Mouse (Mus musculus): ENCODE measurements at regions not wholly inside any gene's neighbourhood (a gene's known extent, or its start where the extent isn't known, plus 50 kb on each side); places are given as distances from the start of the nearest gene placed in this dataset.

GRCm38 (mm10) chr8:113083976-113084375, 514.1 kb downstream of the Cntnap4 start:
- Histone ChIP-seq H3K36me3 (no peaks in the 10 kb centered on the region), H3K27me3 (ENCODE audit: low read depth, poor library complexity, severe bottlenecking) (no peaks in the 10 kb centered on the region), H3K4me3 (no peak overlapping the region), H3K4me1 (no peaks in the 10 kb centered on the region), H3K9me3 (replicated peaks) (no peaks in the 10 kb centered on the region), H3K27ac (no peak overlapping the region)
- WGBS: 92% methylated on average over 2 of the region's 2 CpGs
- no peak for DNase-seq (ENCODE audit: low spot score)

GRCm38 (mm10) chr8:113087586-113087985, 517.7 kb downstream of the Cntnap4 start:
- 93% methylated on average over 1 of the region's 1 CpGs for WGBS
- H3K36me3 ChIP-seq: no peaks in the 10 kb centered on the region
- H3K4me1 ChIP-seq: no peaks in the 10 kb centered on the region
- no peaks in the 10 kb centered on the region for H3K27me3 ChIP-seq (ENCODE audit: low read depth, poor library complexity, severe bottlenecking)
- no peaks in the 10 kb centered on the region for H3K9me3 ChIP-seq (replicated peaks)
- H3K4me3 ChIP-seq: no peak overlapping the region
- no peak overlapping the region for H3K27ac ChIP-seq
- DNase-seq (ENCODE audit: low spot score): no peak

DNA sequence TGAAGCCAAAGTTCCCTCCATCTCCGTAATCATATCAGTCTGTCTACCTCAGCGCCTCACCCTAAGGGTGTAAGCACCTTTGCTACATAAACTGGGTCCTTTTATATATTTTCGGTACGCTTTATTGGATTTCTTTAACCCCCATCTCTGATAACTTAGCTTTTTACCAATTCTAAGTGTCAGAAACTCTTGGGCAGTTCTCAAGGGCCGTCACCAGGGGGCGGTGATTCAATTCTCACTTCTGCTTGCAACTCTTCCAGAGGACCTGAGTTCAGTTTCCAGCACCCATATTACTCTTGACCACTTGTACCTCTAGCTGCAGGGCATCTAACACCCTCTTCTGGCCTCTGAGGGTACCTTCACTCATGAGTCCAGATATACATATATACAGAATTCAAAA, 523.7 kb upstream of the Mon1b start:
- Histone ChIP-seq H3K36me3 (no peaks in the 10 kb centered on the region), H3K27me3 (ENCODE audit: low read depth, poor library complexity, severe bottlenecking) (no peaks in the 10 kb centered on the region), H3K9me3 (replicated peaks) (no peaks in the 10 kb centered on the region), H3K27ac (no peak overlapping the region), H3K4me3 (no peak overlapping the region), H3K4me1 (no peaks in the 10 kb centered on the region)
- 68% methylated on average over 6 of the region's 6 CpGs for WGBS
- DNase-seq (ENCODE audit: low spot score): no peak

DNA sequence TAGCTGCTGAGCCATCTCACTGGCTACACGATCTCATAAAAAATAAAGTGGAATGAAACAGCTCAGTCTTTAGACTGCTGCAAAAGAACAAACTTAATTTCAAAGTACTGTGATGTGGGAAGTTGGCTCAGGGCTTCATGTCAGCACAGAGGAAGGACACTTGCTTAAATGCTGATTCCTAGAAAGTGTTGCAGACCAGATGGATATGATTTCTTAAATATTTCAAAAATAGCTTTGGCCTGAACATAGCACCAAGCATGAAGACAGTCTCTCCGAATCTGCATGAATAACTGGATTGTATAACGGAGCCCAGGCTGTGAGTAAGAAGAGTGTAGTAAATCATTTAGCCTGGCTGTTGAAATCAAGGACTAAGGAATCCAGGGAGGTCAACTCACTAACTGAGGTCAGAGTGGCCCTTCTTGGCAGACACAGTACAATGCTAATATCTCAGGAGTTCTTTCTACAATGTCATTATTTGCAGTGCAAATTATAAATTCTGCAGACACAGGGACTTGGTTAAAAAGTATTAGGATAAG, 521.2 kb upstream of the Mon1b start:
- no peaks in the 10 kb centered on the region for H3K36me3 ChIP-seq
- H3K27me3 ChIP-seq (ENCODE audit: low read depth, poor library complexity, severe bottlenecking): no peaks in the 10 kb centered on the region
- H3K9me3 ChIP-seq (replicated peaks): no peaks in the 10 kb centered on the region
- H3K27ac ChIP-seq: no peak overlapping the region
- H3K4me1 ChIP-seq: no peaks in the 10 kb centered on the region
- WGBS: 66% methylated on average over 3 of the region's 3 CpGs
- H3K4me3 ChIP-seq: no peak overlapping the region
- DNase-seq (ENCODE audit: low spot score): no peak

- Histone ChIP-seq H3K9me3 (replicated peaks) (no peaks in the 10 kb centered on the region), H3K27ac (no peak overlapping the region), H3K27me3 (ENCODE audit: low read depth, poor library complexity, severe bottlenecking) (no peaks in the 10 kb centered on the region), H3K4me3 (no peak overlapping the region), H3K4me1 (no peaks in the 10 kb centered on the region), H3K36me3 (no peaks in the 10 kb centered on the region)
- no peak for DNase-seq (ENCODE audit: low spot score)
- 86% methylated on average over 9 of the region's 9 CpGs for WGBS
Measured at GRCm38 (mm10) chr8:113117241-113117640, 518.1 kb upstream of the Mon1b start.

DNA sequence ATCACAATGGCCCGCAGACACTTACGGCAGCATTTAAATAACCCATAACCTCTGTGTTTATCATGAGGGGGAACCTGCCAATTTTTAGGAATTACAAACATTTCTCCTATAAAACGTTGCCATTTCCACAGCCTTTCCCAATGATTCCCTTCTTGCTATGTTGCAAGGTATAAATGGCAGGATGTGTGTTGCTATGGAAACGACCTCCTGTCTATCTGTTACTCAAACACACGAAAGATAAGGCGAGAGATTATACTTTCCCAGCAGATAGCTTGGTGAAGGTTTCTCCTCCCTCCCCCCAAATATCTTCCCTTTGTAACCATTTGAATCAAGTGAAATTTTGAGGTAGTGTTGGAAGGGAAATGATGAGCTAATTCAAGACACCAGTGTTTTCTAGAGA, 509.8 kb upstream of the Mon1b start:
- 84% methylated on average over 6 of the region's 6 CpGs for WGBS
- Histone ChIP-seq H3K27ac (no peak overlapping the region), H3K27me3 (ENCODE audit: low read depth, poor library complexity, severe bottlenecking) (no peaks in the 10 kb centered on the region), H3K36me3 (no peaks in the 10 kb centered on the region), H3K9me3 (replicated peaks) (no peaks in the 10 kb centered on the region), H3K4me3 (no peak overlapping the region), H3K4me1 (no peaks in the 10 kb centered on the region)
- no peak for DNase-seq (ENCODE audit: low spot score)

GRCm38 (mm10) chr8:113137361-113137760, 498.0 kb upstream of the Mon1b start:
- H3K9me3 ChIP-seq (replicated peaks): no peaks in the 10 kb centered on the region

GRCm38 (mm10) chr8:113140021-113140420, 495.4 kb upstream of the Mon1b start:
- Histone ChIP-seq H3K27ac (no peak overlapping the region), H3K27me3 (ENCODE audit: low read depth, poor library complexity, severe bottlenecking) (no peaks in the 10 kb centered on the region), H3K36me3 (no peaks in the 10 kb centered on the region), H3K4me3 (no peak overlapping the region), H3K9me3 (replicated peaks) (no peaks in the 10 kb centered on the region; the same call in 1 of the 2 replicates), H3K4me1 (no peaks in the 10 kb centered on the region)
- 81% methylated on average over 1 of the region's 1 CpGs for WGBS
- no peak for DNase-seq (ENCODE audit: low spot score)

More at GRCm38 (mm10) chr8:113137361-113137760, 498.0 kb upstream of the Mon1b start:
- H3K36me3 ChIP-seq: no peaks in the 10 kb centered on the region
- H3K27ac ChIP-seq: no peak overlapping the region
- H3K27me3 ChIP-seq (ENCODE audit: low read depth, poor library complexity, severe bottlenecking): no peaks in the 10 kb centered on the region
- H3K4me1 ChIP-seq: no peaks in the 10 kb centered on the region
- H3K4me3 ChIP-seq: no peak overlapping the region
- no peak for DNase-seq (ENCODE audit: low spot score)

- Histone ChIP-seq H3K4me1 (no peaks in the 10 kb centered on the region), H3K27ac (no peak overlapping the region), H3K9me3 (replicated peaks) (no peaks in the 10 kb centered on the region; the same call in 1 of the 2 replicates), H3K27me3 (ENCODE audit: low read depth, poor library complexity, severe bottlenecking) (no peaks in the 10 kb centered on the region), H3K36me3 (no peaks in the 10 kb centered on the region), H3K4me3 (no peak overlapping the region)
- 91% methylated on average over 1 of the region's 1 CpGs for WGBS
- DNase-seq (ENCODE audit: low spot score): no peak
Measured at GRCm38 (mm10) chr8:113141131-113141530, 494.3 kb upstream of the Mon1b start.

DNA sequence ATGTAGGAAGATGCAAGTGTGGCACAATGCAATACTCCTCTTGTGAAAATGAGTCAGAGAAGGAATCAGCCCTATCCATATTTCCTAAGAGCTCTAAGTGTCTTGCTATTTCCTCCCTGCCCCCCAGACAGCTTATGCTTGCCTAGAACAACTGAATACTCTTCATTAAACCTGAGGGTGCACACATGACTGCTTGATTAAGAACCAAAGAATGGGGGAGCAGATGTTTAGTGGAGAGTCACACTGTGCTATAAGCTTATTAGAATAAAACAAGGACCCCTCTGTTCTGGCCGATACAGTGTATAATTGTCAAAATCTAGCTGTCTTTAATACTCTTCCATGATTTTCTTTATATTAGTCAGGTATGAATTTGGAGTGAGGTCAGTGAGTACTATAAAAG, 458.8 kb upstream of the Mon1b start:
- H3K27me3 ChIP-seq (ENCODE audit: low read depth, poor library complexity, severe bottlenecking): no peaks in the 10 kb centered on the region
- H3K36me3 ChIP-seq: no peaks in the 10 kb centered on the region
- DNase-seq (ENCODE audit: low spot score): no peak
- H3K4me1 ChIP-seq: no peaks in the 10 kb centered on the region
- no peak overlapping the region for H3K27ac ChIP-seq
- 100% methylated on average over 1 of the region's 1 CpGs for WGBS
- H3K4me3 ChIP-seq: no peak overlapping the region
- H3K9me3 ChIP-seq (replicated peaks): no peaks in the 10 kb centered on the region

DNA sequence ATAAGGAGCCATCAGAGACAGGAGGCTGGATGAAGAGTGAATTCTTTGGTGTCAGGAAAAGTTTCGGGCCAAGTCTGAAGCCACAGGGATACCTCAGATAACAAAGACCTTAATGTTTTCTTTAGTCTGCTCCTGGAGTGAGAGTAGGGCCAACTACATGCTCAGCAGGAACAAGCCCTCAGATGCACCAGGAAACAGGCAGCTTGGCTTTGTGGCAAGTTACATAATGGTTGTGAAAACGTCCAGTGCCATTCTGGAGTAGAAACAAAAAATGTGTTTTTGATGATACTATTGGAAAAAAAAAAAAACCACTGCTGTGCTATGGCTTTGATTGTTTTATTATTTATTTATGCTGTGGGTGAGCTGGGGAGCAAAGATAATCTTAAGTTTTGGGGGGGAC, 452.2 kb upstream of the Mon1b start:
- Histone ChIP-seq H3K9me3 (replicated peaks) (no peaks in the 10 kb centered on the region), H3K4me1 (no peaks in the 10 kb centered on the region), H3K36me3 (no peaks in the 10 kb centered on the region), H3K27ac (no peak overlapping the region), H3K4me3 (no peak overlapping the region), H3K27me3 (ENCODE audit: low read depth, poor library complexity, severe bottlenecking) (no peaks in the 10 kb centered on the region)
- 51% methylated on average over 2 of the region's 2 CpGs for WGBS
- no peak for DNase-seq (ENCODE audit: low spot score)

- Histone ChIP-seq H3K4me1 (no peaks in the 10 kb centered on the region), H3K36me3 (no peaks in the 10 kb centered on the region), H3K4me3 (no peak overlapping the region), H3K27me3 (ENCODE audit: low read depth, poor library complexity, severe bottlenecking) (no peaks in the 10 kb centered on the region), H3K9me3 (replicated peaks) (no peaks in the 10 kb centered on the region), H3K27ac (no peak overlapping the region)
- no peak for DNase-seq (ENCODE audit: low spot score)
- 90% methylated on average over 1 of the region's 1 CpGs for WGBS
Measured at GRCm38 (mm10) chr8:113190537-113190936, 444.9 kb upstream of the Mon1b start.

DNA sequence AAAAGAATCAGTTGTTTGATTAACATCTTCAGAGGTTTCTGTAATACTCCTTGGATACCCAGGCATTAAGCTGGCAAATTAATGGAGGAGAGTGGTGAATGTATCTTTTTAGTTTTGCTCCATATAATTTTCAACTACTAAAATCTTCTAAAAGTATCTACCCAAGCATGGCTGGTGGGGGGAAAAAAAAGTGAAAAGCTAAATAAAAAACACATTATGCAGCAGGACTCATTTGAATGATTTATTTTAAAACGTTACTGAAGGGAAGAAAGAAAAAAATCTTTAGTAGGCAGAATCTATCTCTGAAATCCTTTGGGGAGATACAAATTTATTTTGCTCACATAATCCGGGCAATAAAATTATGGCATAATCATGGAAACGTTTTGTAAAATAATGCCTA, 443.9 kb upstream of the Mon1b start:
- no peak overlapping the region for H3K27ac ChIP-seq
- no peak overlapping the region for H3K4me3 ChIP-seq
- H3K4me1 ChIP-seq: no peaks in the 10 kb centered on the region
- no peaks in the 10 kb centered on the region for H3K36me3 ChIP-seq
- H3K9me3 ChIP-seq (replicated peaks): no peaks in the 10 kb centered on the region
- no peak for DNase-seq (ENCODE audit: low spot score)
- WGBS: 90% methylated on average over 3 of the region's 3 CpGs
- no peaks in the 10 kb centered on the region for H3K27me3 ChIP-seq (ENCODE audit: low read depth, poor library complexity, severe bottlenecking)
